Mouse (Mus musculus): ENCODE measurements at regions not wholly inside any gene's neighbourhood (a gene's known extent, or its start where the extent isn't known, plus 50 kb on each side); places are given as distances from the start of the nearest gene placed in this dataset.

DNA sequence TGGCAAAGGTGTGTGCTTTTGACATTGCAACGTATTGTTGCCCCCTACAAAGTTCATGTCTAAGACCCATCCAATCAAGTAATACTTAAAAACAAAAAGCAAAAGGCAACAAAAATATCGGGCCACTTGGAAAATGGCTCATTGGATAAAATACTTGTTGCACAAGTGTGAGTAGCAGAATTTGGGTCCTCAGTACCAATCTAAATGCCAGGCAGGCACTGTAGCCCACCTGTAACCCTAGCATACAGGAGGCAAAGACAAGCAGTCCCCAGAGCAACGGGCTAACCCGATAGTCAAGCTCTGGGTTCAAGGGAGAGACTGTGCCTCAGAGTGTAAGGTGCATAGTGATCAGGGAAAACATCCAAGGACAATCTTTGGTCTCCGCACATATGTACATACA, 167.8 kb downstream of the Spry2 start:
- no peaks in the 10 kb centered on the region for H3K36me3 ChIP-seq (replicated peaks)
- H3K9me3 ChIP-seq: no peaks in the 10 kb centered on the region
- 94% methylated on average over 5 of the region's 5 CpGs for WGBS
- no peak overlapping the region for H3K27ac ChIP-seq (replicated peaks)
- no peak for DNase-seq (ENCODE audit: low spot score)
- H3K4me1 ChIP-seq: peaks cover 45% of the 10 kb centered on the region
- no peak overlapping the region for H3K4me3 ChIP-seq
- no peaks in the 10 kb centered on the region for H3K27me3 ChIP-seq (replicated peaks; ENCODE audit: low read depth, poor library complexity, severe bottlenecking)

DNA sequence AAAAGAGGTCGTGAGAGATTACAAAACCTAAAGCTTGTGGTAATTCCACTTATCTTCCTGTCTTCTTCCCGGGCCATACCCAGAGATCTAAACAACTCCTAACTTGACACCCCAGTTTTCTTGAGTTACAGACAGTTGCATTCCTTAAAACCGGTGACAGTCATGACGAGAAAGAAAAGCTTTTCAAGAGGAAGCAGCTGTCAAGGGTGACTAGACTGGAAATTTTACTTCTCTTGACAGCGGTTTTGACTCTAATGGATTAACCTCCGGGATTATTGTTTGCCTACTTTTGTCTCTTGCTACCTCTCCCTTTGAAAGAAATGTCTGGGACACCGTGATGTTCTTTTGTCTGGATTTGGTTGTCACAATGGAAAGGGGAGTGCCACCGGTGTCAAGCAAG, 170.9 kb downstream of the Spry2 start:
- 51% methylated on average over 8 of the region's 8 CpGs for WGBS
- Histone ChIP-seq H3K4me1 (peaks cover 17% of the 10 kb centered on the region), H3K4me3 (no peak overlapping the region), H3K27ac (replicated peaks) (no peak overlapping the region), H3K27me3 (replicated peaks; ENCODE audit: low read depth, poor library complexity, severe bottlenecking) (no peaks in the 10 kb centered on the region), H3K36me3 (replicated peaks) (no peaks in the 10 kb centered on the region), H3K9me3 (no peaks in the 10 kb centered on the region)
- DNase-seq (ENCODE audit: low spot score): no peak

DNA sequence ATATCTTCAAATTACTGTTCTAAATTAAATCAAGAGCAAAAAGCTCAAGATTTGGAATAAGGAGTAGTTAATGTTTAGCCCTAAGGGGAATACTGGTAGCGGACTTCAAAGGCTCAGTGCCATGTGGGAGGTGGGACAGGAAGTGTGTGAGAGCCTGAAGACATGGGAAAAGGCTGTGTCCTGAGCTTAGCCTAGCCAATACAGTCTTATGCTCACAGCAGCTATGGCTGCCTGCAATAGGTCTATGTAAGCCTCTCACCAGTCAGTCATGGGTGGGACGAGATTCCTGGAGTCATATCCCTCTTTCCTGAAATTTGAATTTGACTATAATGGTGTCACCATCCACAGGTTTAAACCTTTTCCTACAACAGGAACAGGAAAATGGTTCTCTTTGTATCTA, 173.7 kb downstream of the Spry2 start:
- 66% methylated on average over 2 of the region's 2 CpGs for WGBS
- DNase-seq (ENCODE audit: low spot score): no peak
- no peaks in the 10 kb centered on the region for H3K9me3 ChIP-seq

DNA sequence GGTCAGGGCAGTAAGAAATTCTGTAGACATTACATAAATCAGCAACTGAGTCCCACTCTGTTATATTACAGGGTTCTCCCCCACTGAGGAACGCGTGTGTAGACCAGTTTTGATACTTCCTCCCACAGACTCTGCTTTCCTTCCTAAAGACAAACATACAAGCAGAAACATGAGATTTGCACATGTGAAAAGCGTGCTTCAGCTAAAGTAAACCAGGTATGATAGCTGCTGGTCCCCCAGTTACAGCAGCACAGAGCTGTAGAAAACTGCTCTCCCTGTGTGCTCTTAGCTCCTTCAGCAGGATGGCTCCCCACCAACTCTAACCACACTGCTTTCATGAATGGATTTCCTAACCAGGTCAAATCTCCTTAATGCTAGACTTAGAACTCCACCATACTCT, 175.0 kb downstream of the Spry2 start:
- 89% methylated on average over 3 of the region's 3 CpGs for WGBS
- H3K36me3 ChIP-seq (replicated peaks): no peaks in the 10 kb centered on the region
- DNase-seq (ENCODE audit: low spot score): no peak
- H3K9me3 ChIP-seq: peaks cover 4% of the 10 kb centered on the region; the same call in 1 of the 2 replicates
- no peak overlapping the region for H3K27ac ChIP-seq (replicated peaks)
- no peak overlapping the region for H3K4me3 ChIP-seq
- no peaks in the 10 kb centered on the region for H3K27me3 ChIP-seq (replicated peaks; ENCODE audit: low read depth, poor library complexity, severe bottlenecking)
- H3K4me1 ChIP-seq: peaks cover 10% of the 10 kb centered on the region; the same call in 1 of the 2 replicates

More for the DNA sequence above, 173.7 kb downstream of the Spry2 start:
- no peak overlapping the region for H3K27ac ChIP-seq (replicated peaks)
- H3K27me3 ChIP-seq (replicated peaks; ENCODE audit: low read depth, poor library complexity, severe bottlenecking): no peaks in the 10 kb centered on the region
- peaks cover 11% of the 10 kb centered on the region; the same call in 1 of the 2 replicates for H3K4me1 ChIP-seq
- H3K4me3 ChIP-seq: no peak overlapping the region
- no peaks in the 10 kb centered on the region for H3K36me3 ChIP-seq (replicated peaks)

DNA sequence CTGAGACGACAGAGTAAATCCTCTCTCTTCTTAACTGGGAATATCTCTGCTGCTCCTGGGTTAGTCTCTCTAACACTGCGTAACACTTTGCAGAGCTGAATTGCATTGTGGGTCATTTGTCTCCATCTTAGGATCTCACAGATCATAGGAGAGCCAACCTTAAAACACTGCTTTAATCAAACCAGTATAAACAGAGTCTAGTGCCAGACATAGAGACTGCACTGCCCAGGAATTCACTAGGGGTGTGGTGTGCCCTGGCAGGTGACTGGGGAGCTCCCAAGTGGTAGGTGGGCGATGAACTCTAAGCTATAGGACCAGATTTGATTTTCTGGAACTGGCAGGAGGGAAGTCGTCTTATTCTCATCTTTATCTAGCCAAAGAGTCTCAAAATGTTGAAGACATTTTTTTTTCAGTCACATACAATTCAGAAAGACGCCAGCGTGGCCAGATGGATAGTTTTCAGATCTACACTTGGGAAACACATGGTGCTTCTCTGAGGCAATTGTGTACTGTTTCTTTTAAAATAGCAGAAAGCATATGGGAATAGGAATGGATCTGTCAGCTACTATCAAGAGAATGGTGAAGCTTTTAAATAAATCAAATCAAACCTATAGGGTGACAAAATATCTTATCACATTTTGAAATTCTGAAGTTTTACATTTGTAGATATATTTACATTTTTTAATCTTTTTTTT, 175.7 kb downstream of the Spry2 start:
- H3K9me3 ChIP-seq: peaks cover 4% of the 10 kb centered on the region; the same call in 1 of the 2 replicates
- H3K4me3 ChIP-seq: no peak overlapping the region
- 87% methylated on average over 6 of the region's 6 CpGs for WGBS
- H3K4me1 ChIP-seq: peaks cover 4% of the 10 kb centered on the region; the same call in 1 of the 2 replicates
- no peaks in the 10 kb centered on the region for H3K27me3 ChIP-seq (replicated peaks; ENCODE audit: low read depth, poor library complexity, severe bottlenecking)
- no peaks in the 10 kb centered on the region for H3K36me3 ChIP-seq (replicated peaks)
- no peak overlapping the region for H3K27ac ChIP-seq (replicated peaks)
- DNase-seq (ENCODE audit: low spot score): no peak

DNA sequence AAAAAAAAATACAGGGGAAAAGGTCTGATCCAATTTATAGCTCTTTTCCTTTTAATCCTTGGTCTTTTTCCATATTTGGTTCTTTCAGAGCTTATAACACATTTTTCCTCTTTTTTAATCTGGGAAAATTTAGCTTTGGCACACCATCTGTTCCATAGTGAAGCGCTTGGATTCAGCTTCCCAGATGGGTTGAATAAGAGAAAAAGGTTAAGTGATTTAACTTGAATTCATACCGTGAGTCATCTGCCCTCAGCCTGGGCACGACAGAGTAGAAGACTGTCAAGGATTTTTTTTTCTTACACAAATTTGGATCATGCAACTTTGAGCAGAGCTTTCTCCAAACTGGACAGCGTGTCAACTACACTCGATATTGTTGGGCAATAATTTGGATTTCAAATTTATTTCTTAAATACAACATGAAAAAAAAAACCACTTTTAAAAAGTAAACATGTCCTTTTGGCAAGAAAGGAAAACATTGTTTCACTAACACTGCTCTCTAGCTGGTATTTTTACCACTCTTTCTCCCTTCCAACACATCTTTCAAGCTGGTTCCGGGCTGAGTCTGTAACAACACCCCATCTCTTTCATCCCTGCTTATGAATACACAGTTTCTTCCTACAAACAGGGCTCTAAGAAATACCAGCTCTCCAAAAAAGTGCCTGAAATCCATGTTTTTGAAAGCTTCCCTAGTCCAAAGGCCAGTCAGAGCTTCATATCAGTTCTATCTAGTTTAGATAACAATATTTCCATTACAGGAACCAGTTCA, 177.8 kb downstream of the Spry2 start:
- H3K27me3 ChIP-seq (replicated peaks; ENCODE audit: low read depth, poor library complexity, severe bottlenecking): no peaks in the 10 kb centered on the region
- peaks cover 3% of the 10 kb centered on the region; the same call in 1 of the 2 replicates for H3K4me1 ChIP-seq
- H3K27ac ChIP-seq (replicated peaks): no peak overlapping the region
- no peaks in the 10 kb centered on the region for H3K36me3 ChIP-seq (replicated peaks)
- no peak overlapping the region for H3K4me3 ChIP-seq
- H3K9me3 ChIP-seq: peaks cover 4% of the 10 kb centered on the region; the same call in 1 of the 2 replicates
- no peak for DNase-seq (ENCODE audit: low spot score)
- 82% methylated on average over 6 of the region's 6 CpGs for WGBS

DNA sequence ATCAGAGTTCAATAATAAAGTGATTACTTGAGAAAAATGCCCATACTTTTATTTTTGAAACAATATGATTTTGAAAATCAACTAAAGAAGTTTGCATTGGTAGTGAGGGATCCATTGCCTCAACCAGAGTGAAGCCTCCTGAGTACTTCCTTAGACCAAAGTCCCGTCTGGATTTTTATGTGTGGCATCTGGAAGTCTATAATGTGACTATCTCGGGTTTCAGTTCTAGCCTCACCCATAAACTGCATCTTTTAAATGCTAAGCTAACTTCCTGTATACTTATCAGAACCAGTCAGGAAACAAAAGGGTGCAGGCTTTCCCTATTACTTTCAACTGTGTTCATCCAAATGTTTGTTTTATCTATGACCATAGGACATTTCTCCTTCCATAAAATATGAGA, 178.8 kb downstream of the Spry2 start:
- Histone ChIP-seq H3K27ac (replicated peaks) (no peak overlapping the region), H3K4me3 (no peak overlapping the region), H3K27me3 (replicated peaks; ENCODE audit: low read depth, poor library complexity, severe bottlenecking) (no peaks in the 10 kb centered on the region), H3K36me3 (replicated peaks) (no peaks in the 10 kb centered on the region), H3K9me3 (peaks cover 4% of the 10 kb centered on the region; the same call in 1 of the 2 replicates), H3K4me1 (0 out of 2 replicates have a peak, but pooled peaks cover under 1% of the 10 kb centered on the region)
- 56% methylated on average over 2 of the region's 2 CpGs for WGBS
- DNase-seq (ENCODE audit: low spot score): no peak

DNA sequence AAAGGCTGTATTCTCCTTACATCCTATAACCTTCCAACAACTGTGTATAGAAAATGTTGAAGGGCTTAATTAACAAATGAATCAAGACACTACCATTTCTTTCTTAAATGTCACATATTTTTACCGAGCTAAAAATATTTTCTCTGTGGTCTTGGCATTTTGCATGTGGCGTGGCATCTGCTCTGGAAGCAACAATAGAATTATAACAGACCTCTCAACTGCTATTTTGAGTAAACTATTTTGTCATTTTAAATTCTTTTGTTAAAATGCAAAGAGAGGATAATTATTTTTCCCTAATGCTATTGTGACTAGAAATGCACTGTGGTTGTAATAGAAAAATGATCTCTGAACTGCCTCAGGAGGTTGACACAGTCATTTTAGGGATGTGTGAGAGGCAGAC, 187.9 kb downstream of the Spry2 start:
- Histone ChIP-seq H3K4me3 (no peak overlapping the region), H3K36me3 (replicated peaks) (no peaks in the 10 kb centered on the region), H3K4me1 (peaks cover 6% of the 10 kb centered on the region; the same call in 1 of the 2 replicates), H3K27ac (replicated peaks) (no peak overlapping the region), H3K27me3 (replicated peaks; ENCODE audit: low read depth, poor library complexity, severe bottlenecking) (no peaks in the 10 kb centered on the region), H3K9me3 (no peaks in the 10 kb centered on the region)
- 87% methylated on average over 2 of the region's 2 CpGs for WGBS
- DNase-seq (ENCODE audit: low spot score): no peak

DNA sequence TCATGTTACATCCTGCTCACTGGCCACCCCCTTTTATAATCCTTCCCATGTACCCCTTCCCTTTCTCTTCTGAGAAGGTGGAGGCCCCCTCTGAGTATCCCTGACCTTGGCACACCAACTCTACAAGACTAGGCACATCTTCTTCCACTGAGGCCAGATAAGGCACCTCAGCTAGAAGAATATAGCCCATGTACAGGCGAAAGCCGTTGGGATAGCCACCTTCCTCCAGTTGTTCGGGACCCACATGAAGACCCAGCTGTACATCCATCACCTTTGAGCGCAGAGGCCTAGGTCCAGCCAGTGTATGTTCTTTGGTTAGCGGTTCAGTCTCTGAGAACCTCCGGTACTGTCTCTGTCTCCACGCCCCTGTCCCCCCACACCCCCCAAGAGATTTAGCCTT, 189.9 kb downstream of the Spry2 start:
- no peak for DNase-seq (ENCODE audit: low spot score)
- H3K36me3 ChIP-seq (replicated peaks): no peaks in the 10 kb centered on the region
- no peak overlapping the region for H3K4me3 ChIP-seq
- peaks cover 6% of the 10 kb centered on the region; the same call in 1 of the 2 replicates for H3K4me1 ChIP-seq
- WGBS: 93% methylated on average over 7 of the region's 7 CpGs
- H3K27me3 ChIP-seq (replicated peaks; ENCODE audit: low read depth, poor library complexity, severe bottlenecking): no peaks in the 10 kb centered on the region
- no peak overlapping the region for H3K27ac ChIP-seq (replicated peaks)
- no peaks in the 10 kb centered on the region for H3K9me3 ChIP-seq

DNA sequence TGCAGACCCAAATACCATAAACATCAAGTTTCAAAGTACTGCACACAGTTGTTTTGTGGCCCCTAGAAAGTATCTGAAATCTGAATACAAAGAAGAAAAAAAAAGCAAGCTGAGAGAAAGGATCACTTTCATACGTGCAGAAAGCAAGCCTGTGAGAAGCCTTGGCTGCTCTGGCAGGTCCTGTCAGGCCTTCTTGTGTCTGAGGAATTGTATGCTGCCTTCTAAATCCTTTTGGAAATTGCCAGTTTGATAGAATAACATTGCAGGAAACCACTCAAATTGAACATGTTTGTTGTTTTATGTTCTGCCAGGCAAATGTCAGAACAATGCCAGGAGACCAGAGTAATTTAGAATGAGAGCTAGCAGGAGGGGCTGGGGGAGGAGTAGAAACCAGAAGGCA, 198.0 kb downstream of the Spry2 start:
- H3K27me3 ChIP-seq (replicated peaks; ENCODE audit: low read depth, poor library complexity, severe bottlenecking): no peaks in the 10 kb centered on the region
- WGBS: 28% methylated on average over 1 of the region's 1 CpGs
- no peaks in the 10 kb centered on the region for H3K9me3 ChIP-seq
- no peak for DNase-seq (ENCODE audit: low spot score)
- H3K36me3 ChIP-seq (replicated peaks): no peaks in the 10 kb centered on the region
- H3K27ac ChIP-seq (replicated peaks): no peak overlapping the region
- H3K4me3 ChIP-seq: no peak overlapping the region
- H3K4me1 ChIP-seq: peaks cover 7% of the 10 kb centered on the region; the same call in 1 of the 2 replicates

DNA sequence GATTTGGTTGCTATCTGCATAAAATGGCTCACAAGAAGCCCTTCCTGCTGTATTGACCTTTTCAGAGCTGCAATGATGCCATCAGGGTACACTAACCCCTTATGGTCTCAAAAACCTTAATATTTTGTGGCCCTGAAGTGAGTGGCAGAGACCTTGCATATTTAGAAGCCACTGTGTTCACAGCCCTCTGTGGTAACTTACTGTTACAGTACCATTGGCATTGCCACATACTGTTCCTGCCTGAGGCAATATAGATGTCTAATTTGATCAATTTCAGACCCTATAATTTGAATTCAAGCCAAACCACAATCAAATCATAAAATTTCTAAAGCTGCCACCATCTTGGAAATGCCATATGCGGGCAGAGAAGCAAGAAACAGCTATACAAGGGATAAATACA, 198.5 kb downstream of the Spry2 start:
- H3K9me3 ChIP-seq: no peaks in the 10 kb centered on the region
- no peak overlapping the region for H3K27ac ChIP-seq (replicated peaks)
- WGBS: 90% methylated on average over 1 of the region's 1 CpGs
- H3K4me1 ChIP-seq: peaks cover 7% of the 10 kb centered on the region; the same call in 1 of the 2 replicates
- no peak for DNase-seq (ENCODE audit: low spot score)
- H3K36me3 ChIP-seq (replicated peaks): no peaks in the 10 kb centered on the region
- H3K27me3 ChIP-seq (replicated peaks; ENCODE audit: low read depth, poor library complexity, severe bottlenecking): no peaks in the 10 kb centered on the region
- no peak overlapping the region for H3K4me3 ChIP-seq

DNA sequence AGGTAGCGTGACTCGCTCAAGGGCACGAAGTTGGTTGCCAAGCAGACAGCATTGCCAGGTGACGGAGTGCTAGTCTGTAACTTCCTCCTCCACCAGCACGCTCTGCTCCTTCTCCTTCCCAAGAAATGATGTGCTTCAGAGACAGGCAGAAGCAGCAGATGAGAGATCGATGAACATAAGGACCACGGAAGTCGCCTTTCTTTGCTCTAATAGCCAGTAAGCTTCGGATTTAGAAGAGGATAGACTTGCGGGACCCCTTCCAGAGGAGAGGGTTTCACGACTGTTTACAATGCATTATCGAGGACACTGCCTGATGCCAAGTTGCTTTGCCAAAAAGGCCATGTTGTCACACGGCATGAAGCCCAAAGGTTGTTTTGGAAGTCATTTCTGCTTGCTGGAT, 199.2 kb downstream of the Spry2 start:
- no peaks in the 10 kb centered on the region for H3K36me3 ChIP-seq (replicated peaks)
- no peak for DNase-seq (ENCODE audit: low spot score)
- peaks cover 7% of the 10 kb centered on the region; the same call in 1 of the 2 replicates for H3K4me1 ChIP-seq
- 92% methylated on average over 13 of the region's 13 CpGs for WGBS
- no peaks in the 10 kb centered on the region for H3K27me3 ChIP-seq (replicated peaks; ENCODE audit: low read depth, poor library complexity, severe bottlenecking)
- H3K27ac ChIP-seq (replicated peaks): no peak overlapping the region
- H3K4me3 ChIP-seq: no peak overlapping the region
- H3K9me3 ChIP-seq: no peaks in the 10 kb centered on the region

DNA sequence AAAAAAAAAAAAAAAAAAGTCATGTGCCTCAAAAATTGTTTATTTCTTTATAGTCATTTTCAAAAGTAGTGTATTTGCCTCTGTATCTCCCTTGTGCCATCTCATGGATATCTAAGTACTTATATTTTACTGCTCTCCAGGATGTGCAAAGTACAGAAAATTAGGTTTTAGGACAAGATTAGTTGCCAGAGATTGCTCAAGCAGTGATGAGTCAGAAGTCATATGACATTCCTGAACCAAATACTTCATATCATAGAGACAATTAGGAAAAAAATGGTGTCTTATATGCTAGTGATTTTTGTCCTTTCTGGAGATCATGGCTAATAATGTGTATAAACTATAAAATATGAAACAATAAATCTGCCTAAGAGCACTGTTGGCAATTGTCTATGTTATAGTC, 201.7 kb downstream of the Spry2 start:
- DNase-seq (ENCODE audit: low spot score): no peak
- Histone ChIP-seq H3K36me3 (replicated peaks) (no peaks in the 10 kb centered on the region), H3K27ac (replicated peaks) (no peak overlapping the region), H3K4me3 (no peak overlapping the region), H3K27me3 (replicated peaks; ENCODE audit: low read depth, poor library complexity, severe bottlenecking) (no peaks in the 10 kb centered on the region), H3K9me3 (no peaks in the 10 kb centered on the region), H3K4me1 (peaks cover 7% of the 10 kb centered on the region; the same call in 1 of the 2 replicates)
